Mouse (Mus musculus) neural tube, embryonic 11.5 days (tissue): ENCODE results near the gene Adsl. TPM values are rescaled to one million over a fixed set of nuclear protein-coding genes. Genes with fewer than 3 reads are reported as not detected.
A peak's percentile ranks its signal among the peaks of the same experiment; 100 is the strongest.
"Not testable (repeated sequence)": the region's sequence is repeated elsewhere in the genome, so short reads cannot be mapped to it uniquely, and the experiment has no call there.

Source experiments
- ATAC-seq: fragments of 200-750 bp; cut with Nextera tagmentation; 2 replicates; pipeline ENCODE4 v1.8.0; 2017; ENCODE audit warnings: moderate number of reproducible peaks, mild to moderate bottlenecking, moderate TSS enrichment, moderate library complexity; ENCODE audit not compliant: insufficient read depth, low FRiP score, low TSS enrichment
- DNase-seq: peaks from one replicate; pipeline ENCODE4 v3.0.0-alpha.2; 2015; ENCODE audit warnings: low spot score
- H3K27ac ChIP-seq: fragments of 300-500 bp; sonication (generic); 2 replicates; pipeline ENCODE4 v1.5.1; 2014; ENCODE audit warnings: low read depth, mild to moderate bottlenecking, low read length
- H3K27me3 ChIP-seq: fragments of 300-500 bp; sonication (generic); 2 replicates; pipeline ENCODE4 v1.6.1; 2014; ENCODE audit warnings: mild to moderate bottlenecking, low read length, mixed read lengths; ENCODE audit not compliant: control insufficient read depth, insufficient read depth
- H3K36me3 ChIP-seq: fragments of 300-500 bp; sonication (generic); 2 replicates; pipeline ENCODE4 v1.6.1; 2014; ENCODE audit warnings: mild to moderate bottlenecking, low read length, moderate library complexity, mixed read lengths; ENCODE audit not compliant: control insufficient read depth, insufficient read depth
- H3K4me1 ChIP-seq: fragments of 300-500 bp; sonication (generic); 2 replicates; pipeline ENCODE4 v1.6.1; 2014; ENCODE audit warnings: low read length, mixed read lengths; ENCODE audit not compliant: control insufficient read depth, insufficient read depth
- H3K4me2 ChIP-seq: fragments of 300-500 bp; sonication (generic); 2 replicates; pipeline ENCODE4 v1.6.1; 2014; ENCODE audit warnings: low read depth, mild to moderate bottlenecking, moderate library complexity
- H3K4me3 ChIP-seq: fragments of 300-500 bp; sonication (generic); 2 replicates; pipeline ENCODE4 v1.5.1; 2014; ENCODE audit warnings: low read depth, low read length
- H3K9ac ChIP-seq: fragments of 300-500 bp; sonication (generic); 2 replicates; pipeline ENCODE4 v1.6.1; 2014; ENCODE audit warnings: mild to moderate bottlenecking, low read length
- H3K9me3 ChIP-seq: fragments of 300-500 bp; sonication (generic); 2 replicates; pipeline ENCODE4 v1.6.1; 2016; ENCODE audit warnings: low read length; ENCODE audit not compliant: control insufficient read depth
- WGBS: fragments of 180-500 bp; shearing (Covaris S2); extraction: QIAGEN DNeasy Blood & Tissue Kit; methylation state at CpG from one replicate; pipeline ENCODE4 v1.1.7; 2014; 5-methylcytosine and 5-hydroxymethylcytosine counted together
- polyA plus RNA-seq: library from polyadenylated mRNA; unstranded; fragments of >200 nt; fragmentation: Nextera tagmentation; extraction: Ambion mirVana; gene quantifications from 2 replicates; pipeline ENCODE4 v1.2.1, GENCODE M21; 2014

Adsl gene
- polyA plus RNA-seq = 147 and 162 TPM in 2 replicates

DNA sequence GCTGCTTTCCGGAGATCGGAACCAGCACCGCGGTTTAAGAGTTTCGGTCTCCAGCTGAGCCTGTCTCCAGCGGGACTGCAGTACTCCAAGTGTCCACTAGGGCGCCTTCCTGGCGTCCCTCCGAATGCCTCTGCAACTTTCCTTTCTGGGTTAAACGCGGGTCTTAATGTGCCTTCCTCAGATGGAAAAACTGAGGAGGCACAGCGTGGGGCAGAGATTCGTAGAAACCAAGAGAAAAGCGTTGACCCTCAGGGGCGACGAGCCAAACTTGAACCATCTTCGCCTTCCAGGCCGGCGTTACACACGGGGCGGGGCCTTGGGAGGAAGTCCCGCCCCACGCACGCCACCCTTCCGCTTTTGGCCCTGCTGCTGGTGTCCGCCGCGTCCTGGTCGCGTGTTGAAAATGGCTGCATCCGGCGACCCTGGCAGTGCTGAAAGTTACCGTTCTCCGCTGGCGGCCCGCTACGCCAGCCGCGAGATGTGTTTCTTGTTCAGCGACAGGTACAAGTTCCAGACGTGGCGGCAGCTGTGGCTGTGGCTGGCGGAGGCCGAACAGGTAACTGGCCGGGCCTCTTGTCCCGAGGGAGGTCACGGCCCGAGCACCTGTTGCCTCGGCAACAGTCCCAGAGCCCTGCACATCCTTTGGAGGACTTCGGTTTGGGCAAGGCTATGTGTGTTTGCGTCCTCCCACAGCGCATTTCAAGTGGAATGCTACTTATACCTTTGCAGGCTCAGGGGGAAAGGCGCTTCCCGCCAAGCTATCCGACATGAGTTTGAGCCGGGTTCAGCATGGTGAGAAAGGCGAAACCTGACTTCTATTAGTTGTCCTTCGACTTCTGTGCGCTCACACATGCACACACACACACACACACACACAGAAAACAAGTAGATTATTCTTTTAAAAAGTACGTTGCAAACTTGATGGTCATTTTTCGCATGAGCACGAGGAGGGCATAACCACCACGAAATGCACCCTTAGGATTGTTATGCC, at the start of gene Adsl:
Adsl (plus strand) TSS at position 346 of the 991 bp plus-strand sequence.
- Histone ChIP-seq H3K4me2 (peak within 1 kb of the TSS; percentile 73), H3K4me3 (peak within 1 kb of the TSS; percentile 93), H3K27ac (no peak within 1 kb of the TSS; the same call in 1 of the 2 replicates), H3K4me1 (peaks cover 10% of the 10 kb centered on the region), H3K9me3 (no peaks in the 10 kb centered on the region), H3K9ac (peak within 1 kb of the TSS; percentile 70), H3K36me3 (peaks cover 2% of the 10 kb centered on the region; the same call in 1 of the 2 replicates), H3K27me3 (no peaks in the 10 kb centered on the region)
- WGBS = under 1% methylated on average over 63 of the region's 63 CpGs
- ATAC-seq (peak; percentile 93), DNase-seq (peak; percentile 94)

DNA sequence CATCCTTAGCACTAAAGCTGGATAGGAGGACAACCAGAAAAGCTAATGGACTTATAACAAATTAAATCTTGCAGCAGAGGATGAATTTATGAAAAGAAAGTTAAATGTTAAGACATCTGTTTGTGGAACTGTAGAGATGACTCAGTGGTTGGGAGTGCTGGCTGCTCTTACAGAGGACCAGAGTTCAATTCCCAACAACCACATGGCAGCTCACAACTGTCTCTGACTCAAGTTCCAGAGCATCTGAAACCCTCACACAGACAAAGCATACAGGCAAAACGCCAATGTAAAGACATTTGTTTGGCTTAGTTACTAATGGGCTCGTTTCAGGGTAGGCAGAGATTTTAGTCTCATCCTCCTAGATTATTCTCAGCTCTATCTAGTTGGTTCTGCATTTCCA, 48.5 kb upstream of the Adsl start:
- ATAC-seq (no peak), DNase-seq (no peak)
- Histone ChIP-seq H3K36me3 (peaks cover 13% of the 10 kb centered on the region), H3K4me3 (no peak overlapping the region), H3K27ac (no peak overlapping the region), H3K9me3 (no peaks in the 10 kb centered on the region), H3K4me1 (no peaks in the 10 kb centered on the region), H3K9ac (no peak overlapping the region), H3K27me3 (no peaks in the 10 kb centered on the region), H3K4me2 (no peak overlapping the region)
- WGBS = 91% methylated on average over 2 of the region's 2 CpGs

DNA sequence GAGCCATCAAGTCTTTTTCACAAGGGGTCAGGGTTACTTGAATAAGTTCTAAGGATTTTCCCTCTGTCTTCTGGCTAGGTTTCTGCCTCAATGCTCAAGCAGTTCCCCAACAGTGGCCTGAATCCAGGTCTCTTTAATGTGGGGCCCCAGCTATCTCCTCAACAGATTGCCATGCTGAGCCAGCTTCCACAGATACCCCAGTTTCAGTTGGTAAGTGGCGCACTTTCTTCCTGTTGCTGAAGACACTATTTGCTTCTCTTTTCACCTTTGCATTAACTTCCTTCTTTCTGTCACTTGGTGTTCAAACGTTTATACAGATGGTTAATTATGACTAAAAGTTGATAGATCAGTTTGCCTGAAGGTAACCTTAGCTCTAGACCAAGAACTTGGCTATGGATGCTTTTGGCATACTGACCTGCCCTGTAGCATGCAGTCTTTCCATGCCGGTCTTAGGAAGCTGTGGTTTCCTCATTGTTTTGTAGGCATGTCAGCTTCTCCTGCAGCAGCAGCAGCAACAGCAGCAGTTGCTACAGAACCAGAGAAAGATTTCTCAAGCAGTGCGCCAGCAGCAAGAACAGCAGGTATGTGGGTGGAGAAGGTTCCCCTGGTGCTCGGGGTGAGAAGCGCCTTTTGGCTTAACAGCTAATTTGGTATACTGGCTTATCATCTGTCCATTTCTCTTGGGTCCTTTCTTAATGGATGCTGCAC, 46.3 kb upstream of the Adsl start:
- DNase-seq (no peak), ATAC-seq (no peak)
- Histone ChIP-seq H3K36me3 (peaks cover 9% of the 10 kb centered on the region), H3K4me3 (no peak overlapping the region), H3K9ac (no peak overlapping the region), H3K27ac (no peak overlapping the region), H3K4me1 (no peaks in the 10 kb centered on the region), H3K9me3 (no peaks in the 10 kb centered on the region), H3K27me3 (no peaks in the 10 kb centered on the region), H3K4me2 (no peak overlapping the region)
- WGBS = 94% methylated on average over 6 of the region's 6 CpGs

DNA sequence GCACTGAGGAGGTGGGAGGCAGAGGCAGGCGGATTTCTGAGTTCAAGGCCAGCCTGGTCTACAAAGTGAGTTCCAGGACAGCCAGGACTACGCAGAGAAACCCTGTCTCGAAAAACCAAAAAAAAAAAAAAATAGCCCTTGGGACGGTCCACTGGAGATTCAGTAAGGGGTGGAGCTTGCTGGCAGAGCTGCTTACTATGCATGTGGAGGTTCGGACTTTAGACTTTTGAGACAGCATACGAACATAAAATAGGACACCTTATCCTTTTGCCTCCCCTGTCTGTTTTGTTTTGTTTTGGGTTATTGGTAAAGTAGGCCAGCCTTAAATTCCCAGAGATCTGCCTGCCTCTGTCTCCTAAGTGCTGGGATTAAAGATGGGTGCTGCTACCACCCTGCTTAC, 43.5 kb upstream of the Adsl start:
- H3K27ac ChIP-seq, H3K36me3 ChIP-seq, H3K4me1 ChIP-seq, ATAC-seq, H3K27me3 ChIP-seq, H3K4me2 ChIP-seq, H3K9ac ChIP-seq, H3K9me3 ChIP-seq, H3K4me3 ChIP-seq, DNase-seq: not testable (repeated sequence)
- 93% methylated on average over 6 of the region's 6 CpGs for WGBS

DNA sequence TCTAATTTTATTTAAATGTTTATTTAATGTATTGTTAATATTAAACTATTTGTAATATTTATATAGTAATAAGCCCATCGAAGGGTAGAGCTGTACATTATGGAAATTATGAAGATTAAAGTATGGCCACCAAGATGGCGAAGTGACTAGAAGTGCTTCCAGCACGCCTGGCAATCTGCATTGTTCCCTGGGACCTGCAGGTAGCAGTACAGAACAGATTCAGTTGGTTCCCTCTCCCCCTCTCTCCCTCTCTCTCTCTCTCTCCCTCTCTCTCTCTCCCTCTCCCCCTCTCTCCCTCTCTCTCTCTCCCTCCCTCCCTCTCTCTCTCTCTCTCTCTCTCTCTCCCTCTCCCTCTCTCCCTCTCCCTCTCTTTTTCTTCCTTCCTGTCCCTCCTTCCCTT, 38.1 kb upstream of the Adsl start:
- no peak overlapping the region for H3K9ac ChIP-seq
- no peaks in the 10 kb centered on the region for H3K4me1 ChIP-seq
- DNase-seq (no peak), ATAC-seq (no peak)
- peaks cover 8% of the 10 kb centered on the region for H3K36me3 ChIP-seq
- no peaks in the 10 kb centered on the region for H3K9me3 ChIP-seq
- H3K27me3 ChIP-seq = no peaks in the 10 kb centered on the region
- no peak overlapping the region for H3K4me2 ChIP-seq
- no peak overlapping the region for H3K4me3 ChIP-seq
- WGBS = 98% methylated on average over 3 of the region's 3 CpGs
- no peak overlapping the region for H3K27ac ChIP-seq

DNA sequence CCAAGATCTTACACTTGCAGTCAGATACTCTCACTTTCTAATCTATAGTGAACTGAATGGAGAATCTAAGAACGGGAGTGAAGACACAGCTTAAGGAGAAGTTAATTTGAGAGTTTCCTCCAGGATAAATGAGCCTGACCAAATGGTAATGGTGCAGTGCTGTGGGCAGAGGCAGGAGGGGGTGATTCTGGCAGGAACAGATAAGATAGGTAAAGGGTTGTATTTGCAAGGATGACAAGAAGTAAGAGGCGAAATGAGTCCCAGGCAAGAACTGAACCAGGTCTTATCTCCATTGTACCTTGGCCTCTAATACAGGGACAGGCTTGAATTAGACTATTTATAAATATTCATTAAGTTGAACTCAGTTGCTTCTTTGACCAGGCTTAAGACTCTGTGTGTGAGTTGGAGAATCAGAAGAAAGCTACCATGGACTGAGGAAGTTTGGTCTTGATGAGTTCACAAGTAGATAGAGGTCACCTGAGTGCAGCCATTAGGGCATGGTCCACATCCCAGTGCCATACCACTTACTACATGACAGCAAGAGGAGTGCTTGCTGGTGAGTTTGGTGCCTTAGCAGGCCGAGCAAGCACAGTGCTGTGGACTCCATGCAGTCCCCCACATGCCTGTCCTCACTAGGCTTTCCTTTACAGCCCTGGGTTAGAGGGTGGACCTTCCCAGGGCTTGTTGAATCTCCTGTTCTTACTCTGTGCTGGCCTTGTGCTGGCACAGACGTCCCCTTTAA, 37.3 kb upstream of the Adsl start:
- H3K27ac ChIP-seq = no peak overlapping the region
- H3K9me3 ChIP-seq = no peaks in the 10 kb centered on the region
- H3K27me3 ChIP-seq = no peaks in the 10 kb centered on the region
- no peaks in the 10 kb centered on the region for H3K4me1 ChIP-seq
- no peak overlapping the region for H3K9ac ChIP-seq
- peaks cover 8% of the 10 kb centered on the region for H3K36me3 ChIP-seq
- no peak for ATAC-seq
- no peak for DNase-seq
- no peak overlapping the region for H3K4me3 ChIP-seq
- WGBS = 90% methylated on average over 4 of the region's 4 CpGs
- H3K4me2 ChIP-seq = no peak overlapping the region

DNA sequence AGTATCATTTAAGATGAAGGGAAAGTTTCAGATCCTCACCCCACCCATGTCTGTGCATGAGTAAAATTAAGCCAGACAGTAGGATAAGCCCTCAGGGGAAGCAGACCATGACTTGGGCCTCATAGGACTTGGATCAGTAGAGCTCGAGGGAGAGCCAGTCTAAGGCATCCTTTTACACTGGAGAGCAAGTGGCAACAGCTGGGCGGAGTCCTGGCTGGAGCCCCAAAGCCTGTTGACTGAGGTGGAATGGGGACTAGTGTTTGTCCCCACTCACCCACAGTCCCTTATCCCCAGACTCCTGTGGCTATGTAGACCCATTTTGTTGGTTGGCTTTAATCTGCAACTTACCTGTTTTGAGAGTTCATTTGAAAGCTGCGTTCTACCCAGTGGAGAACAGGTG, 36.1 kb upstream of the Adsl start:
- DNase-seq = no peak
- no peak for ATAC-seq
- Histone ChIP-seq H3K36me3 (peaks cover 12% of the 10 kb centered on the region), H3K27me3 (no peaks in the 10 kb centered on the region), H3K27ac (no peak overlapping the region), H3K9ac (no peak overlapping the region), H3K4me3 (no peak overlapping the region), H3K4me2 (no peak overlapping the region), H3K9me3 (no peaks in the 10 kb centered on the region), H3K4me1 (no peaks in the 10 kb centered on the region)
- WGBS = 94% methylated on average over 3 of the region's 3 CpGs

DNA sequence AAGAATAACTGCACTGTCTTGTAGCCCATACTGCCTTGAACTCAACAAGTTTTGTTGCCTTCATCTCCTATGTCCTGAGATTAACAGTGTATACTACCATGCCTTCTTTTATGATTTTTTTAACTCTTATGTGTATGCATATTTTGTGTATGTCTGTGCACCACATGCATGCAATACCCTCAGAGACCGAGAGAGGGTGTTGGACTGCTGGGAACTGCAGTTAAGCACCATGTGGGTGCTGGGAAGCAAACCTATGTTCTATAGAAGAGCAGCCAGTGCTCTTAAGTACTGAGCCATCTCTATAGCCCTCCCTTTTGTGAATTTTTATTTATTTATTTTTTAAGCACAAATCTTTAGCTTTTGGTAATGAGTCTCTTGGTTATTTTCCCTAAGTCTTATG, 34.5 kb upstream of the Adsl start:
- Histone ChIP-seq H3K27me3 (no peaks in the 10 kb centered on the region), H3K9me3 (no peaks in the 10 kb centered on the region), H3K4me2 (no peak overlapping the region), H3K9ac (no peak overlapping the region), H3K36me3 (peaks cover 17% of the 10 kb centered on the region), H3K4me1 (no peaks in the 10 kb centered on the region), H3K4me3 (no peak overlapping the region), H3K27ac (no peak overlapping the region)
- ATAC-seq (no peak), DNase-seq (no peak)
- WGBS = 91% methylated on average over 1 of the region's 1 CpGs
